Mouse (Mus musculus) gastrocnemius, adult 18-20 months (tissue): ENCODE measurements at regions not wholly inside any gene's neighbourhood (a gene's known extent, or its start where the extent isn't known, plus 50 kb on each side); places are given as distances from the start of the nearest gene placed in this dataset. TPM values are rescaled to one million over a fixed set of nuclear protein-coding genes. Genes with fewer than 3 reads are reported as not detected.
A peak's percentile ranks its signal among the peaks of the same experiment; 100 is the strongest.

Experiments used
- DNase-seq: peaks from one replicate; pipeline ENCODE4 v3.0.0; 2021; ENCODE audit warnings: low spot score
- microRNA-seq: library from miRNA; unstranded; fragments of <30 nt; microRNA quantifications from one replicate; pipeline ENCODE4 v1.2.0, GENCODE M21; 2021

DNA sequence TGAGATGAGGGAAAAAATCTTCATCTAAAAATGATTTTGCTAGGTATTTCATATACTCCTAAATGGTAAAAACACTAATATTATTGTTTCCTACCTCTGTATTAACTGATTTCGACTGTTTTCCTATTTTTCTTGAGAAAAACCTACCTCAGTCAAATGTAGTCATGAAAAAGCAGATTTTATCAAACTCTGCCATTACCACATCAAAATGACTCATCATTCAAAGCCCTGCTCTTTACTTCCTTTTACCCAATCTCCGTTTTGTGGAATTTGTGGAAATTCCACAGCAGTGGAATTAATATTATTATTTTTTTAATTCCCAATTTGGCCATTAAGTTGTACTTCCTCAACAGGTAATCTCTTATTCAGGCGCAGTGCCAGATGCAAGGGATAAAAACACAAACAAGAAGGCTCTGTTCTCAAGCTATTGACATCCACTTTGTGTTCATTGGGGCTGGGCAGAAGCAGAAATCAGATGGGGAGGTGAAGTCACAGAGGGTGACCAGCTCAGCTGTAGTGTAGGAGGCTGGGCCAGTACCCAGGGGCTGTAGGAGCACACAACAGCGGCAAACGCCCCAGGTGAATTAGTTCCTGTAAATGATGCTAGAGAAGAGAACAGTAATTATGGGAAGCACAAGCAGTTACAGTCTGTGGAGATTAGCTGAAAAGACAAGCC lies 138.2 kb upstream of the Mocs2 start:
- DNase-seq: no peak

DNA sequence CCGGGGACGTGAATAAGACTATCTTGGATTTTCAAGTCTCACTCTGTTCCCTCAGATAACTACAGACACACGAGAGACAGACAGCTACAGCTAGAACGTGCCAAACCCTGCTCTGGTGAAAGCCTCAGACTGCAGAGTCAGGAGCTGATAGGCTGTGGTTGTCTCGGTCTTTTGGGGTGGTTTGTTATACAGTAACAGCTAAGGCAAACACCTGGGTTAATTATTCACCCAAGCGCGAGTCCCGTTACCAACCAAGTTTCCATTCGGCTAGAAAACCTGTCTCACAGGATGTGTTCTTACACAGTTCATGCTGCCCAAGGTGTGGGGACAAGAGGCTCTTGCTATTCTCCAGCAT lies 137.7 kb upstream of the Mocs2 start:
- DNase-seq: no peak

DNA sequence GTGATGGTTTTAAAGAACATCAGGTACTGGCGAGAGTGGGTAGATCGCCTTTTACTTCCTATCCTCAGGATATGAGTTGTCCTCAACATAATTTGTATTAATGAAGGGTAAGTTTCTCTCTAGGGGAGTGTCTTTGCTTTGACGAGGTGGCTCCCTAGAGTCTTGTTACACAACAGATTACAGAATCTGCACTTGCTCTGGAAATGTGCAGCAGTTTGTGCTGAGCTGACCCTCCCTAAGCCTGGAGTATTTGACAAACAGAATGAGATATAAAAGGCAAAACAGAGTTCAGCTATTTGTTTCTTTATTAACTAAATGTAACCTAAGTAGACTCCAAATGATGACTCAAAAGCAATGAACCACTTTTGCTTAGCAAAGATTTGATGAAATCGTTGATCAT lies 136.8 kb upstream of the Mocs2 start:
- peak; percentile 46 for DNase-seq

DNA sequence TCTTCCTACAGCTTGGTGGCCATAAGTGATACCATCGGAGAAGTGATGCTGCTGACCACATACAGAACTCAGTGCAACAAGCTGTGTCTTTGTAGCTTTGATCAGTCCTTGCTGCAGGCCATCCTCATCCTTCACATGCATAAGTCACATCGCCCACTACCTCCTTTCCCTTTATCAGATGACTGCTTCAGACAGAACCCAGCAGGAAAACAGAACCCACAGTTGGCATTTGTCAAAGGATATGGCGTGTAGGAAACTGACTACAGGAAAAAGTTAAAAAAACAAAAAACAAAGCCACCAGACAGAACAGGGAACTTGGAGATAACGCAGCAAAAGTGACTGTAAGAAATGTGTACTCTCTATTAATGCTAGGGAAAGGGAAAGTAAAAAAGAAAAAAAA lies 136.1 kb upstream of the Mocs2 start:
- DNase-seq: no peak

DNA sequence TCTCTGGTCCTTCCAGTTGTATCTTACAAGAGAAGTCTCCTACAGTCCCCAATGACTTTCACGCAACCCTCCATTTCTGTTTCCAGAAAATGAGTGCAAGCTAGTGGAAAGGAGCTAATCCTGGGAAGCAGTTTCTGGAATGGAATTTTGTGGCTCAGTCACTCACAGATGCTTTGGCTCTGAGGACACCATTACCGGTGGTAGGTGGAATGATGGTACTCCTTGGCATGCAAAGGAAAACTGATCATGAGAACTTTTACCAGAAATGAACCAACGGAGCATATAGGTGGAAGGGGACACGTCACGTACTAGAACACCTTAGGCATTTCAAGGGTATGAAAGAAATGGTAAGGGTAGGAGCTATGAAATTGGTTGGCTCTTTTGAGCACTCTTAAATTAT lies 135.1 kb upstream of the Mocs2 start:
- DNase-seq: no peak

DNA sequence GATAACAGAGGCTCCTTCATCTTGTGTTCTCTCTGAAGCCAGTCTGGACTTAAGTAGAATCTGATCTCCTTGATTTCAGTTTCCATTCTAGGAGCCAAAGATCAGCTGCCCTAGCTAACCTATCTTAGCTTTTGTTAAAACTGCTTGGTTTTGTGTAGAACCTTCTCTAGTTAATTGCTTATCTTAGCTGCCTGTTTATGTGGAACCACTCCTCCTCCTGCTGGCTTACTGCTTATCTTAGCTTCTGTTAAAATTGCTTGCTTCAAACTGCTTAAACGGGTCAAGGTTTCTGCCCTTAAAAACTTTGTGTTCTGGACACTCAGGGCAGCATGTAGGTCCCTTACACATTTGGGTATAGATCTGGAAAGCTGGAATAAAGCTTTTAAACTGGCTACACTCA lies 133.7 kb upstream of the Mocs2 start:
- no peak for DNase-seq

DNA sequence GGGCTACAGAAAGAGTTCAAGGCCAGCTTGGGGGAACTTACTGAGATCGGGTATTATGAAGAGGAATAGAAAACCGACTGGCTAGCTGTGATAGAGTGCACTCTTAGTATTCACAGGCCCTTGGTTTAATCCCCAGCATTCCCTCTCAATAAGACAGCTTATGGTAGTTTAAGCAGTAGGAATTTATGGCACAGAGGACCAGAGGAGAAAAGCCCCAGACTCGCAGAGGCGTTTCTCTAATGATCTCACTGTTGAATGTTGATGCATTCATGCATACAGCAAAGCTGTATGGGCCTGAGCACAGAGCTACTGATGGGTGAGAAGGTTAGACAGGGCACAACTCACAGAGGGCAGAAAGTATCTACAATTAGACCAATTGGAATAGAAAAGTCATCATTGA lies 132.7 kb upstream of the Mocs2 start:
- DNase-seq: no peak

DNA sequence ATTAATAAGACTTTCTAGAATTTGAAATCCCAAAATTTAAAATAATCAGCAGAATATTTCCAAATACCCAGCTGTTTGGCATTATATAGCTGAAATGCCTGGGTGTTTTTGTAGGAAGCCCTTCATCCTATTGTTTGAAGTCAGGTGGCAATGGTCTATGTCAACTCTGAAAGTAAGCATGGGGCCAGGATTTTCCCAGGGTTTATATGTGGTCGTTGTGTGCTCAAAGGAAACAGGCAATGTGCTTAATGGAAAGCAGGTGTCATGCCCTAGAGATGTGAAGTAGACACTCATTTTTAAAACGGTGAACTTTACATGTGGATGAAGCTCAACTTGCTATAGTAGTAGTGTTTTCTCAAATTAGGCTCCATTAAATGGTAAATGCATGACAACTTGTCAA lies 105.4 kb upstream of the Mocs2 start:
- DNase-seq: no peak

DNA sequence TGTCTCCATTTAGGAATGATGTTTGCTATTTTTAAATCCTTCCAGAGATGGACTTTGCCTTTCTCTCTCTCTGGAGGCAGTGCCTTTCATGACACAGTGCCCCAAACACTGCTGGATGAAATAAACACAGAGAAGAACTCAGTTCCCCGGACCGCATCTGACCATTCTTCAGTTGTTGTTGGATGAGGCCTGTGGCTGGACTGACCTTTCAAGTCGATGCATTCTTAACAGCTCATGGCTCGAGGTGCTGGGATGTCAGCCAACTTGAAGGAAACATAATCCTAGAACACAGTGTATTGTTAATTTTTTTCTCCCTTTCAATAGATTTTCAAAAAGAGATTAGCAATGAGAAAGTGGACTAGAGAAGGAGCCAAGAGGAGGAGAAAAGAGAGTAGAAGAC lies 98.3 kb upstream of the Mocs2 start:
- DNase-seq: peak; percentile 65

DNA sequence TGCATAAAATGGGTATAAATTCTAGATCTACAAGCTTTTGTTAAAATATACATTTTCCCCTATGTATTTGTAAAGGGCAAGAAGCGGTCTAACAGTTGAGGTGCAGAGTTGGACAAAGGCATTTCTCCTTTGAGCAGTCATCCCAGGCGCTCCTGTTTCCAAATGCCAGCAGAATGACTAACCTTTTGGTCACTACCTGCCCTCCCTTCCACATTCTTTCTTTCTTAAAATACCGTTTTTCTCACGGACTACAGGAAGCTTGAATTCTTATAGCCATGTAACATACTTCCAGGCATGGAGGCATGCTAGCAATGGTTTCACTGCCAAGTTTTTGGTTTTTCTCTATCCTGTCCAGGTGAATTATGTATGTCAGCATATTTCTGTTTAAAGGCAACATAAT lies 91.2 kb upstream of the Mocs2 start:
- no peak for DNase-seq

DNA sequence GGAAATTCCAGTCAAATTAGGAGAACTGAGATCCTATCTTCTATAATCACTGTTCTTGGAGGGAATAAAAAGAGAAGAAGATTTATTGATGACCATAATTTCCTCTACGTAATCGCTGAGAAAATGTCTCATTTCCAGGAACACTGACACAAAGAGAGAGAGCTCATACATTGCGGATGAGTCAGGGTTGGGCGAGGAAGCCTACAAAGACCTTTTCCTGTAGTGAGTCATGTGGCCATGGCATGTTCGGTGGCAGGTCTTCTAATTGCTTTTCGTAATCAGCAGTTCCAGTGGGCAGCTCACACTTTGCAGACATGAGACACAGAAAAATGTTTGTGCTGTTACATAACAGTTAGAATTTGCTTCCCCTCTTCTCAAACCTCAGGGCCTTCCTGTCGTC lies 83.0 kb upstream of the Mocs2 start:
- DNase-seq: no peak

DNA sequence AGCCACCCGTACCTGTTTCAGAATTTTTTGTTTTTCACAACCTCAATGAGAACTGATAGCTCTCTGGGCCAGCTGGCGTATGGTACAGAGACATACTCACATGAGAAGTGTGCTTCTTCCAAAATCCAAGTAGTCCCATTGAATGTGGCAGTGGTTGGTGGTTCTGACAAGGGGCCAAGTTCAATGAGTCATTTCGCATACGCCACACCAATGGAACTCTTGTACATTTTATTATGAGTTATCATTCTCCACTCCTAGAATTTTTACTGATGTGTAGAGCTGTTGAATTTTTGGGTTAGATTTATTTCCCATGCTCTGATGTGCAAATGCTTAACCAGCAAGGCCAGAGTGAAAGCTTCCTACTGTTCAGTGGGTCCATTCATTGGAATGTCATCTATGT lies 82.0 kb upstream of the Mocs2 start:
- DNase-seq: no peak

DNA sequence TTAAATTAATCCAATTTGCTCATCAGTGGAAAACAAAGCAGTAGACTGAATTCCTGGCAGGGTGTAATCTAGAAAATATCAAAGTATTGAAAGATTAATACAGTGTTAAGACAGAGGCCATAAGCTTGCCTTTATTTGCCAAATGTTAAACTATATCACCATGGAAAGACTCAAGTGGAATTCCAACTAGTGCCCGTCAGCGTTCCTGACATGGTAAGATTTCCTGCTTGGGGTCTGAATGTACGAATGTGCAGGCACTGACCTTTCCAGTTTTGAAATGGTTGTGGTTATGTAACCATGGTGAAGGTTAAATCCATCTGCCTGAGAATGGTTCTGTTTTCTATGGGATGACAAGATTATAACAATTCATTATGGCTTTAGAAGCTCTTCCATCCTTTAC lies 75.5 kb upstream of the Mocs2 start:
- no peak for DNase-seq

DNA sequence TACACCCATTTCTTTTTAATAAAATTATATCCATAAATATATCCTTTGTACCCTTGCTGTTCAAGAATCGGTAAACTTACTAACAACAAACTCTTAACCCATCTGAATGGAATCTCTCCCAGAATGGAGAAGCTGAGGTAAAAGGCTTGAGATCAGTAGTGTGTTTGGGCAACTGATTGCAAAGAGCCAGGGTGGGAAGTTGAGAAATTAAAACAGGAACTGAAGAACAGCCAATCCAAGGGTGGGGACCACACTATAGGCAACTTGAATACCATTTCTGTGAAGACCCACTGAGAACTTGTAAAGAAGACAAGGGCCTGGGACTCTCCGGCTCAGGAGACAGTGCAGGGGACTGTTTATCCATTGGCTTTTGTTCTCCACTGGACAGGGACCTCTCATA lies 72.2 kb upstream of the Mocs2 start:
- DNase-seq: no peak

DNA sequence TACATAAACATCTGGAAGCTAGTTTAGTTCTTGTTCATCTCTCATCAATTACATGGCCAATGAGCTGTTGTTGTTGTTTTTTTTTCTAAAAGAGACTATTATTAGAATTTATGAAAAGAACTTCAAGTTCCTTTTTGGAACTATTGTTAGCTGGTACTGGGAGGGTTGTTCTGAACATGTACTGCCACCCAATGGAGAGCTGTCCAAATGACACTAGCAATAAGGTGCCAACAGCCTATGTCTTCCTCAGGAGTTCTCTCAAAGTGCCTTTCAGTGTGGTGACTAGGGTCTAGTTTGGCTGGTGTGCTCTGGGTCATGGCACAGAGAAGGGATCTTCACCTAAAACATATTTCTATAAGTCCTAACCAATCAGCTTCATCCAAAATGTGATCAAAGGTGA lies 60.6 kb upstream of the Mocs2 start:
- peak; percentile 30 for DNase-seq

DNA sequence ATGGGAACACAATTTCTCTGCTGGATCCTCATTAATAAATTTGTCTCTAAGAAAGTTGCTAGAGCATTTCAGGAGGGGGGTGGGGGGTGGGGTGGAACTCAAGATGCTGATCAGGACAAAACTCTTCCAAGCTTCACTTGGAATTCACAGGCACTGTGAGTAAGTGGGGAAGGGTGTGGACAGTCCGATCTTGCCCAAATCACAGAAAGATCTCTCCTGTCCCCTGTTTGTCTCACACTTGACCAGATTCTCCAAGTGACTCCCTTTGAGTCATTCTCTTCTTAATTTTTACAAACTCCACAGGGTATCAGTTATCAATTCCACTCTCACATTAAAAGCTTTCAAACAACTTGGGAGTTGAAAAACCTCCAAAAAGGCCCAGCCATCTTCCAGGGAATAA lies 58.1 kb upstream of the Mocs2 start:
- DNase-seq: peak; percentile 32

DNA sequence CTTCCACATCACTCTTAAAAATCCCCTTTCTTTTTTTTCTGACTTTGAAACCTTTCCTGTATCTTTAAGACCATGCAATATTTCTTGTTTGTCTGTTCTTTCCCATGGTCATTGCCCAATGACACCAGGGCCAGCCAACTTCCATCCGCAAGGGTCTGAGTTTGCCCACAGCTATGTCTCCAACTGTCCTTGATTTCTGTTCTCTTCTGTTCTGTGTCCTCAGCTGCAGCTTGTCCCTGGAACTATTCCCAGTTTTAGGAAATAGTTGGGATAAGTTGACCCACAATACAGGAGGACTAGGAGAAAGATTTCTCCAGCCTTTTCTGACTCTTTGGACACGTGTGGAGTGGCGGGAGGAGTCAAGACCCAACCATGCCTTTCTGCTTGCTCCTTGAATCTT lies 57.1 kb upstream of the Mocs2 start:
- DNase-seq: peak; percentile 67

Small RNAs in the stretch of these regions (microRNA-seq; reads per million reads assigned to microRNA genes)
- gene Gm25950: not detected
